Mouse (Mus musculus): ENCODE results near the gene Sema3e. TPM values are rescaled to one million over a fixed set of nuclear protein-coding genes. Genes with fewer than 3 reads are reported as not detected.

Gene Sema3e
- polyA plus RNA-seq, 1 experiment from 2014 or later: 1.3 TPM

DNA sequence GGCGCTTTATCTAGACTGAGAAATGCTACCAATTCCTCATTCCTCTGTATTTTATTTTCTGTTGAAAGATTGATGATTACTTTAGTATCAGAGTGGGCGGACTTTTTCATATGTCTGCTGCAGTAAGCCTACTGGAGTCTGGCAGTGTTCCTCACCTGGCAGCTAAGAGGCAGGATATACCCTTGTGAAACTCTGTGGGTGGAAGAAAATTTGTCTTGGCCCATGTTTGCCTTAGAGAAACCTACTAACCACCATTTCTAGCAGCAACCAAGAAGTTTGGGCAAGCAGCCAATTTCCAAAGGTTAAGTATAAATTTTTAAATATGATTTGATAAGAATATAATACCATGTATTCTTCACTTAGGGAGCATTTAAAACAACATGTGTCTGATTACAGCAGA lies 63.0 kb downstream of the Sema3e start:
- no peak overlapping the region for H3K27ac ChIP-seq
- WGBS: 68% methylated on average over 2 of the region's 2 CpGs
- no peak for ATAC-seq (ENCODE audit: insufficient number of reproducible peaks, insufficient read depth, low FRiP score, low TSS enrichment, low read depth)
- no peak overlapping the region for H3K4me2 ChIP-seq
- peaks cover 10% of the 10 kb centered on the region; the same call in 1 of the 2 replicates for H3K4me1 ChIP-seq (replicated peaks)
- H3K9ac ChIP-seq (replicated peaks): no peak overlapping the region
- H3K4me3 ChIP-seq (replicated peaks): no peak overlapping the region
- H3K27me3 ChIP-seq: peaks cover 7% of the 10 kb centered on the region; the same call in 1 of the 2 replicates
- no peaks in the 10 kb centered on the region for H3K9me3 ChIP-seq
- no peaks in the 10 kb centered on the region for H3K36me3 ChIP-seq

DNA sequence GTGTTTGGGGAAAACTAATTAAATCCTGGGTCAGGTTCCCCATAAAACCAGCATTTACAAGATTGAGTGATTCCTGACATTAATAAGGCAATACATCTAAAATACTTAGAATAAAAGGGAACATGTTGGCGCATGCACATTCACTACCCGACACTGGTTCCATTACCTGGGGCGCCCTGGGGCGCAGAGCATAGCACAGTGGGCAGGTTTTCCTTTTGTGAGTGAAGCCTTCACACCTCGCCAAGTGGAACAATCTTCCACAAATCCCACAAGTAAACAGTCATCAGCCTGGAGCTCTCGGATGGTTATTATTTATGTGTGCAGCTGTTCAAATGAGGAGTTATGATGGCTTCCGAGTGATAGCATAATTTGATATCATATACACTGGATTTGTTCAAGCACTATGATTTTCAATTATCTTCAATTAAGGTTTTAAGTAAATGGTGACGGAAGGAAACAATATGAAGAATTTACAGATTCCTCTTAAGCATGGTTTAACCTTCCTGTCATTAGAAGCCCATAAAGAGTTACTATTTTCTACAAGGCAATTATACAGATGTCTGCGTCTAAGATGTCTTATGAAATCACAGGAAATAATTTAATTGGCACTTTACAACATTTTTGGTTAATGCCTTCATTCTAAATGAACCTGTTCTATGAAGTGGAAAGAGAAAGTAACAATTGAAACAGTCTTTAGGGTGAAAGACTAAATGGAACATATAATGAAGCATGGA lies 65.0 kb downstream of the Sema3e start:
- H3K9me3 ChIP-seq: no peaks in the 10 kb centered on the region
- 51% methylated on average over 9 of the region's 9 CpGs for WGBS
- no peak overlapping the region for H3K4me3 ChIP-seq (replicated peaks)
- no peak overlapping the region for H3K4me2 ChIP-seq
- H3K27ac ChIP-seq: no peak overlapping the region
- no peak for ATAC-seq (ENCODE audit: insufficient number of reproducible peaks, insufficient read depth, low FRiP score, low TSS enrichment, low read depth)
- H3K27me3 ChIP-seq: peaks cover 7% of the 10 kb centered on the region; the same call in 1 of the 2 replicates
- peaks cover 10% of the 10 kb centered on the region; the same call in 1 of the 2 replicates for H3K4me1 ChIP-seq (replicated peaks)
- no peaks in the 10 kb centered on the region for H3K36me3 ChIP-seq
- no peak overlapping the region for H3K9ac ChIP-seq (replicated peaks)

DNA sequence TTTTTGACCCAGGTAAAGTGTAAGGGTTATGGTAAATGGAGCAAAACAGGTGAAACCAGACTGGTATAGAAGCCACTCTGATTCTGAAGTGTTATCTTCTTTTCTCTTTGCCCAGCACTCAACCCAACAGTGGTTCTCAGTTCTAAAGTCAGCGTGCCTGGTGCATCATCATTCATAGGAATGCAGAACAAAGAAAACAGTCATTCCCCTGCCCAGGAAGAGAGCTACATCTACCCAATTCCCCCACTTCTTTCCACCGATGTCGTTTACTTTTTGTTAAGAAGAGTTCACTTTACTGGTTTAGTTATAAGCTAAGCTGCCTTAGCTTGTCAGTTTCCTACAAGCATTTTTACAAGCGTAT lies 65.5 kb downstream of the Sema3e start:
- Histone ChIP-seq H3K27ac (no peak overlapping the region), H3K4me3 (replicated peaks) (no peak overlapping the region), H3K4me2 (no peak overlapping the region), H3K9ac (replicated peaks) (no peak overlapping the region), H3K27me3 (peaks cover 7% of the 10 kb centered on the region; the same call in 1 of the 2 replicates), H3K9me3 (no peaks in the 10 kb centered on the region), H3K36me3 (no peaks in the 10 kb centered on the region), H3K4me1 (replicated peaks) (peaks cover 10% of the 10 kb centered on the region; the same call in 1 of the 2 replicates)
- ATAC-seq (ENCODE audit: insufficient number of reproducible peaks, insufficient read depth, low FRiP score, low TSS enrichment, low read depth): no peak
- WGBS: 56% methylated on average over 4 of the region's 4 CpGs

DNA sequence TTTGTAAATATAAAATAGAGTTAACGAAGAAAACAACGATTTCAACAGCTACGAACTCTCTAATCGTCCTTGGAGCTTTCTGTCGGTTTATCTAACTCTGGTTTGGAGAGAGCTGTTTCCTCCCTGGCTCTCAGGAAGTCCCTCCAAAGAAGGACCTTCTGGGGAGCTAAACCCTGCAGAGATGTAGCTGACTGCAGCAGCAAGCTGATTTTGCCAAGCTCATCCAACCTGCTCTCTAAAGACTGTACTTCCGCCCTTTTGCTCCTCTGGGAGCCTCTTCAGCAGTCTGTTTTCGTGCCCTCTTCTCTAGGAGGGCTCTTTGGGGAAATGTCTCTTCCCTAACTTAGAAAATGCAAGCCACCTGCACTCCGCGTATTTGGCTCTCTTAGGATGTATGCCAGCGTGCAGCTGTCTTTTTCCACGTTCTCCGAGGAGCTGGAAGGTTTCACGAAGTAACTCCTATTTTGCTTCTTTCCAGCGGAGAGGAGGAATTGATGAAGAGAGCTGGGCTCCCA lies 67.2 kb downstream of the Sema3e start:
- no peaks in the 10 kb centered on the region for H3K9me3 ChIP-seq
- 45% methylated on average over 14 of the region's 14 CpGs for WGBS
- H3K4me1 ChIP-seq (replicated peaks): peaks cover 10% of the 10 kb centered on the region; the same call in 1 of the 2 replicates
- no peaks in the 10 kb centered on the region for H3K36me3 ChIP-seq
- H3K4me2 ChIP-seq: peak overlapping the region; percentile 1
- no peak for ATAC-seq (ENCODE audit: insufficient number of reproducible peaks, insufficient read depth, low FRiP score, low TSS enrichment, low read depth)
- no peak overlapping the region for H3K4me3 ChIP-seq (replicated peaks)
- no peak overlapping the region for H3K9ac ChIP-seq (replicated peaks)
- H3K27me3 ChIP-seq: peaks cover 7% of the 10 kb centered on the region; the same call in 1 of the 2 replicates
- H3K27ac ChIP-seq: no peak overlapping the region

DNA sequence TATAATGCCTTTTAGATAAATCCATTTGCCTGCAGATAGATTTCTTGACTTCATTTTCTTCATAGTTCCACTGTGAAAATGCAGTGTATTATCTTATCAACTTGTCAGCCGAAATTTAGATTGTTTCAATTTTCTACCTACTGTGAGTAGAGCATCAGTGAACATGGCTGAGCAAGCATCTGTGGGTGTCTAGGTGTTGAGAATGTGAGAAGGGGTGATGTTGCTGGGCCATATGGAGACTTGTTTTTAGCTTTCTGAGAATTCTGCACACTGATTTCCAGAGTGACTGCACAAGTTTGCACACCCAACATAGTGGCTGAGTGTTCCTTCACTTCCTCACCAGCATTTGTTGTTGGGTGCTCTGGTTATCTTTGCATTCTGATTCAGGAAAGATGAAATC lies 71.1 kb downstream of the Sema3e start:
- no peak for ATAC-seq (ENCODE audit: insufficient number of reproducible peaks, insufficient read depth, low FRiP score, low TSS enrichment, low read depth)
- H3K36me3 ChIP-seq: no peaks in the 10 kb centered on the region
- H3K9ac ChIP-seq (replicated peaks): no peak overlapping the region
- WGBS: 95% methylated on average over 1 of the region's 1 CpGs
- H3K9me3 ChIP-seq: no peaks in the 10 kb centered on the region
- H3K4me2 ChIP-seq: no peak overlapping the region
- no peaks in the 10 kb centered on the region for H3K4me1 ChIP-seq (replicated peaks)
- H3K27ac ChIP-seq: no peak overlapping the region
- no peak overlapping the region for H3K4me3 ChIP-seq (replicated peaks)
- peaks cover 7% of the 10 kb centered on the region; the same call in 1 of the 2 replicates for H3K27me3 ChIP-seq

DNA sequence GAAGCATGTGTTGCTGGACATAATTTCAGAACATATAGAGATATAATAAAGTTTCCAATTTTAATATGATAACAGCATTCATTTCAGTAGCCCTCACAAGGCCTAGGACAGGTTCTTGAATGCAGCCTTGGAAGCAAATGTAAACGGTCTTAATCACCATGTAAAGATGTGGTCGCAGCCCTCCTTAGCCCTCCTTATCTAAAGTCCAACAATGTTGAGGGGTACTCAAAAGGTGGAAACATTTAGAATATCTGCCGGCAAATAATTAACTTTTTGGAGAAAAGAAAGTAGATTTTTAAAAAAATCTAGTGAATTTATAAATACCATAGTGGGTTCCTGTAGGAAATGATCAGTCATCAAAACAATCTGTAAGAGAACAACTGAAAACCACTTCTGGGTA lies 73.6 kb downstream of the Sema3e start:
- no peak overlapping the region for H3K4me3 ChIP-seq (replicated peaks)
- no peaks in the 10 kb centered on the region for H3K27me3 ChIP-seq
- H3K27ac ChIP-seq: no peak overlapping the region
- H3K4me2 ChIP-seq: no peak overlapping the region
- H3K4me1 ChIP-seq (replicated peaks): no peaks in the 10 kb centered on the region
- no peaks in the 10 kb centered on the region for H3K9me3 ChIP-seq
- WGBS: 82% methylated on average over 3 of the region's 3 CpGs
- H3K9ac ChIP-seq (replicated peaks): no peak overlapping the region
- no peaks in the 10 kb centered on the region for H3K36me3 ChIP-seq
- ATAC-seq (ENCODE audit: insufficient number of reproducible peaks, insufficient read depth, low FRiP score, low TSS enrichment, low read depth): no peak

DNA sequence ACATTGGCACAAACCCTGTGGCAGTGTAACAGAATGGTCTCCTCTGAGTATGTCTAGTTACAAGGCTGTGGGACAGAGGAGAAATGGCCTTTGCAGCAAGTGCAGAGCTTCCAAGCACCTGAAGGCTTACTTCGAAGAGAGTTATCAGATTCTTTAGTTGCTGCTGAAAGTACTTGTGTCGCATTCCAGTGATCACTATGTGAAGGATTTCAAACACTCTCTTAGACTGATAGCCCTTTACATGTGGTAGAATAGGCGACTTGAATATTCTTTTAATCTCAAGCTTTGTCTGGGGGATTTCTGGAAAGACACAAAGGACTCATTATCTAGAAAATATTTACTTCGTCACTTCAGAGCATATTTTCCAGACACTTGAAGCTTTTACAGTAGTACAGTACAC lies 82.3 kb downstream of the Sema3e start:
- Histone ChIP-seq H3K4me1 (replicated peaks) (no peaks in the 10 kb centered on the region), H3K4me2 (no peak overlapping the region), H3K4me3 (replicated peaks) (no peak overlapping the region), H3K9me3 (no peaks in the 10 kb centered on the region), H3K27me3 (no peaks in the 10 kb centered on the region), H3K36me3 (no peaks in the 10 kb centered on the region), H3K9ac (replicated peaks) (no peak overlapping the region), H3K27ac (no peak overlapping the region)
- ATAC-seq (ENCODE audit: insufficient number of reproducible peaks, insufficient read depth, low FRiP score, low TSS enrichment, low read depth): no peak
- 82% methylated on average over 4 of the region's 4 CpGs for WGBS

DNA sequence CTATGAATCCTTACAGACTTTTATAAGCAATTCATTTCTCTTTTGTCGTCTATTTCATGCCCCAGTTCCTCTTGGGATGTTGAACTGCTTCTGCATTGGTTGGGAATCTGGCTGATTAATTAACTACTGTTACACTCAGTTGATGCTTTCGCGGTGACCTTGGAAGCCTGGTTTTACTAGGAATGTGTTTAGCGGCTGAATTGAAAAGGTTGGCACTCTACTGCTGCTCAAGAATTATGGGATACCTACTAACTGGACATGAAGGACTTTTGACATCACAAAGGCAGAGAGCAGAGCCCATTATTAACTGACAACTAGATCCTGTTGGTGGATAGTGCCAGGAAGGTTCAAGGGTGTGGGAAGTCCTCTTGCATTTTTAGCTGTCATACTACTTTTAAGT lies 83.9 kb downstream of the Sema3e start:
- Histone ChIP-seq H3K27me3 (no peaks in the 10 kb centered on the region), H3K9me3 (no peaks in the 10 kb centered on the region), H3K4me1 (replicated peaks) (no peaks in the 10 kb centered on the region), H3K27ac (no peak overlapping the region), H3K4me2 (no peak overlapping the region), H3K4me3 (replicated peaks) (no peak overlapping the region), H3K9ac (replicated peaks) (no peak overlapping the region), H3K36me3 (no peaks in the 10 kb centered on the region)
- 90% methylated on average over 4 of the region's 4 CpGs for WGBS
- ATAC-seq (ENCODE audit: insufficient number of reproducible peaks, insufficient read depth, low FRiP score, low TSS enrichment, low read depth): no peak

DNA sequence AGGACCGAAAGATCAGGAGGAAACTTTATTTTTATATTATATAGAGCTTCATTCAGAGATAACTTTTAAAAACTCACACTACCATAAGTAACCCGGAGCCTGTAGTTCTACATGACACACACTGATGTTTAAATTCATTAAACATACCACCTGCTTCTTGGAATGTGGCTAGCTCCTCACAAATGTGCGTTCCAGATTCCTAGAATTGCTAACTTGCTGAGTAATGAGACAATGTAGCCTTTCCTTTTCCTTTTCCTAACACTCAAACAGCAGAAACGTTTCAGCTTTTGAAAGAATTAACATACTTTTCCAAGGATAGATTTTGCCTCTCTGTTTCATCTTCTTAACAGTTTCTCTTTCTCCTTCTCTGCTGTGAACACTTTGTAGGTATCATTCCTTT lies 86.3 kb downstream of the Sema3e start:
- no peak overlapping the region for H3K4me2 ChIP-seq
- no peak overlapping the region for H3K27ac ChIP-seq
- no peak overlapping the region for H3K4me3 ChIP-seq (replicated peaks)
- H3K36me3 ChIP-seq: no peaks in the 10 kb centered on the region
- 74% methylated on average over 4 of the region's 4 CpGs for WGBS
- H3K27me3 ChIP-seq: no peaks in the 10 kb centered on the region
- no peaks in the 10 kb centered on the region for H3K4me1 ChIP-seq (replicated peaks)
- H3K9me3 ChIP-seq: no peaks in the 10 kb centered on the region
- ATAC-seq (ENCODE audit: insufficient number of reproducible peaks, insufficient read depth, low FRiP score, low TSS enrichment, low read depth): no peak
- no peak overlapping the region for H3K9ac ChIP-seq (replicated peaks)

DNA sequence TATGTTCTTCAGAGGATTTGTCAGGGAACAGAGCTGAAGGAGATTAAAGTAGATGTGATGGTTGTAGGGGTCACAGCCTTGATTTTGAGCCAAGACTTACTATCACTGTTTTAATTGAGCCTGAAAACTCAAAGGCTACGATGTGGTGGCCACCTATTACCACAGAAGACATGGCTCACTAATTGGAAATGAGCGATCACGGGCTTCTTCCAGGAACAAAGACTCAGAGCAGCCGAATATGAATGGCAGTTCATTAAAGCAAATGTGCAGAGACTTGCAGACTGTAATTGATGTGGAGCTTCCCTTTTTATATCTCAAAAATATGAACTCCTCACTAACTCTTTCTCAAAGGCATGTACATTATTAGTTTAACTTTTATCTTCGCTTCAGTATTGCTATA lies 96.8 kb downstream of the Sema3e start:
- H3K4me1 ChIP-seq (replicated peaks): no peaks in the 10 kb centered on the region
- H3K27me3 ChIP-seq: no peaks in the 10 kb centered on the region
- H3K36me3 ChIP-seq: no peaks in the 10 kb centered on the region
- no peak for ATAC-seq (ENCODE audit: insufficient number of reproducible peaks, insufficient read depth, low FRiP score, low TSS enrichment, low read depth)
- no peak overlapping the region for H3K27ac ChIP-seq
- no peak overlapping the region for H3K4me2 ChIP-seq
- no peak overlapping the region for H3K9ac ChIP-seq (replicated peaks)
- 56% methylated on average over 5 of the region's 5 CpGs for WGBS
- no peaks in the 10 kb centered on the region for H3K9me3 ChIP-seq
- no peak overlapping the region for H3K4me3 ChIP-seq (replicated peaks)

DNA sequence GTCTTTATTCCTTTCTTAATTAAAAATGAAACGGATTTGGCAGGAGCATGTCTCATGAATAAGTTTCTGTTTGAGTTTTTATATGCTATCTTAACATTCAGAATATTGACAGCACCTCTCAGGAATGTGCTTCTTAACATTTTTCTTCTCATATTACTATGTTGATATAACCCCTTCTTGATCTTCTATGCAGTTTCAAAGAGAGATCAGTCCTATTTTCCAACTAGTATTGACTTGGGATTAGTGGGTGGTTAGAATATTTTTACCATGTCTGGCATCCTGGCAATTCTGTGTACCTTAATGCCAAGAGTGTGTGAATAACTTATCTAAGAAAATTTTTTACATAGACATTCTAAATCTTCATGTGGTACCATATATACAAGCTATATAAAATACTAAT lies 101.5 kb downstream of the Sema3e start:
- Histone ChIP-seq H3K4me1 (replicated peaks) (no peaks in the 10 kb centered on the region), H3K36me3 (no peaks in the 10 kb centered on the region), H3K4me3 (replicated peaks) (no peak overlapping the region), H3K27ac (no peak overlapping the region), H3K9me3 (no peaks in the 10 kb centered on the region), H3K4me2 (no peak overlapping the region), H3K27me3 (no peaks in the 10 kb centered on the region), H3K9ac (replicated peaks) (no peak overlapping the region)
- WGBS: 76% methylated on average over 1 of the region's 1 CpGs
- ATAC-seq (ENCODE audit: insufficient number of reproducible peaks, insufficient read depth, low FRiP score, low TSS enrichment, low read depth): no peak

DNA sequence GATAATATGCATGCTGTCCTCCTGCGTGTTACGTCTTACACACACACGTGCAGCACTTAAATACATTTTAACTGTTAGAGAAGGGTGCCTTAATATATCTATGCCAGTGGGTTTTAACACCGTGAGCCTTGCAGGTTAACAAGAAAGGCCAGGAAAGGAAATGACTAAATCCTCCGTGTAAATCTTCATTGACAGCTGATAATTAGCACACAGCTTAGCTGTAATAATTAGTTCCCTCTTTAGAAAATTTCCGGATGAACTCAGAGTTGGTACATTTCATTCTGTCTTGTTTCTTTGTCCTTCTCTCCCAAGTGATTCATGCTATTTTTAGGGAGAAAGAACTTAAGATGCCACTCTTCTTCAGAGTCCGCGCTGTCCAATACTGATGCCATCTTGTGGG lies 110.9 kb downstream of the Sema3e start:
- Histone ChIP-seq H3K36me3 (no peaks in the 10 kb centered on the region), H3K27ac (no peak overlapping the region), H3K4me3 (replicated peaks) (no peak overlapping the region), H3K9ac (replicated peaks) (no peak overlapping the region), H3K9me3 (no peaks in the 10 kb centered on the region), H3K4me2 (no peak overlapping the region), H3K4me1 (replicated peaks) (no peaks in the 10 kb centered on the region), H3K27me3 (no peaks in the 10 kb centered on the region)
- ATAC-seq (ENCODE audit: insufficient number of reproducible peaks, insufficient read depth, low FRiP score, low TSS enrichment, low read depth): no peak
- WGBS: 31% methylated on average over 8 of the region's 8 CpGs
